Mouse (Mus musculus) MEL (cell line): ENCODE measurements at regions not wholly inside any gene's neighbourhood (a gene's known extent, or its start where the extent isn't known, plus 50 kb on each side); places are given as distances from the start of the nearest gene placed in this dataset.

ENCODE experiments used
- CTCF ChIP-seq, 3 experiments: IDR thresholded peaks in 2 of 3; conservative IDR thresholded peaks in 1 of 3; 2 replicates each; pipeline ENCODE4 v1.5.1; 2011 to 2012; ENCODE audit warnings: low read length in 3 of 3, low read depth in 2 of 3, mild to moderate bottlenecking in 2 of 3, improper control_type of control experiment in 1 of 3, inconsistent platforms in 1 of 3, mixed read lengths in 1 of 3, moderate library complexity in 1 of 3; ENCODE audit not compliant: control insufficient read depth in 1 of 3, insufficient read depth in 1 of 3, poor library complexity in 1 of 3, severe bottlenecking in 1 of 3
- EP300 ChIP-seq, 2 experiments: IDR thresholded peaks; 2 replicates each; pipeline ENCODE4 v1.6.1; 2011; ENCODE audit warnings: improper control_type of control experiment in 2 of 2, low read length in 2 of 2, low read depth in 1 of 2, mild to moderate bottlenecking in 1 of 2
- HCFC1 ChIP-seq: IDR thresholded peaks from 2 replicates; pipeline ENCODE4 v1.6.1; 2012; ENCODE audit warnings: low read depth, mild to moderate bottlenecking, inconsistent platforms, low read length, improper control_type of control experiment, moderate library complexity
- MAX ChIP-seq: IDR thresholded peaks from 2 replicates; pipeline ENCODE4 v1.6.1; 2011; ENCODE audit warnings: low read length, improper control_type of control experiment
- SMC3 ChIP-seq: IDR thresholded peaks from 2 replicates; pipeline ENCODE4 v1.6.1; 2011; ENCODE audit warnings: low read depth, low read length, improper control_type of control experiment
- USF2 ChIP-seq, 2 experiments: IDR thresholded peaks; 2 replicates each; pipeline ENCODE4 v1.6.1; 2011 to 2012; ENCODE audit warnings: improper control_type of control experiment in 2 of 2, low read length in 2 of 2, borderline replicate concordance in 1 of 2, inconsistent platforms in 1 of 2, low read depth in 1 of 2, mild to moderate bottlenecking in 1 of 2; ENCODE audit not compliant: insufficient read depth in 1 of 2

DNA sequence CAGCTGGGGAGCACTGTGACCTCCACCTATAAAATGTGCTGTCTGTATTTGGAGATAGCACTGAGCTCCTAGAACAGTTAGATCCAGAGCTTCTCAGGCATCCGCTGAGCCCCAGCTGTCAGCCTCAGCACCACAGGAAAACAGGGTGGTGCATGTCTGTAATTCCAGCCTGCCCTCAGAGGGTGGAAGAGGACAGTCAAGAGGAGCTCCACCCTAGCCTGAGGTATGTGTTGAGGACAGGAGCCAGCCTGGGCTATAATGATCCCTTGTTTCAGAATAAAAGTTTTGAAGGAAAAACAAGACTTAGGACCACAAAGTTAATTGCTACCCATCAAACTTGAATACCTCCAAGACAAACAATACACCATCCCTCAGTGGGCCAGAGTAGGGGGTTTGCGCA is 139.8 kb upstream of the Gm765 start:
- TF ChIP-seq USF2 (IDR thresholded peaks at IDR 0.05; ENCODE audit: borderline replicate concordance in 1 of 2, insufficient read depth in 1 of 2, low read depth in 1 of 2, low read length in 2 of 2), result no peak
- no peak for TF ChIP-seq CTCF (IDR thresholded peaks at IDR 0.05 in 2 of 3, conservative IDR thresholded peaks at IDR 0.05 in 1 of 3; ENCODE audit: control insufficient read depth in 1 of 3, insufficient read depth in 1 of 3, low read depth in 2 of 3, low read length in 3 of 3, poor library complexity in 1 of 3, severe bottlenecking in 1 of 3)
- TF ChIP-seq MAX, result no peak
- TF ChIP-seq EP300 (IDR thresholded peaks at IDR 0.05; ENCODE audit: low read depth in 1 of 2, low read length in 2 of 2), result no peak
- TF ChIP-seq HCFC1, result no peak
- TF ChIP-seq SMC3, result no peak
